Mouse (Mus musculus) heart, postnatal 0 days (tissue): ENCODE measurements around the gene Rnf2. TPM values are rescaled to one million over a fixed set of nuclear protein-coding genes. Genes with fewer than 3 reads are reported as not detected.
A peak's percentile ranks its signal among the peaks of the same experiment; 100 is the strongest.

Source experiments
- ATAC-seq: fragments of 200-750 bp; cut with Nextera tagmentation; 2 replicates; pipeline ENCODE4 v1.8.0; 2017; ENCODE audit warnings: low read depth, moderate number of reproducible peaks, moderate library complexity; ENCODE audit not compliant: insufficient read depth
- DNase-seq: peaks from one replicate; pipeline ENCODE4 v3.0.0-alpha.2; 2016; ENCODE audit warnings: low spot score
- H3K27ac ChIP-seq: fragments of 300-500 bp; sonication (generic); 2 replicates; pipeline ENCODE4 v1.5.1; 2014; ENCODE audit warnings: low read depth, mild to moderate bottlenecking
- H3K27me3 ChIP-seq: fragments of 300-500 bp; sonication (generic); 2 replicates; pipeline ENCODE4 v1.6.1; 2014; ENCODE audit warnings: low read length, mixed read lengths; ENCODE audit not compliant: control insufficient read depth, insufficient read depth
- H3K36me3 ChIP-seq: fragments of 300-500 bp; sonication (generic); replicated peaks from 2 replicates; pipeline ENCODE4 v1.6.1; 2014; ENCODE audit warnings: low read length, mixed read lengths; ENCODE audit not compliant: control insufficient read depth, insufficient read depth
- H3K4me1 ChIP-seq: fragments of 300-500 bp; sonication (generic); 2 replicates; pipeline ENCODE4 v1.6.1; 2014; ENCODE audit warnings: antibody characterized with exemption; ENCODE audit not compliant: control insufficient read depth, insufficient read depth
- H3K4me2 ChIP-seq: fragments of 300-500 bp; sonication (generic); 2 replicates; pipeline ENCODE4 v1.6.1; 2014; ENCODE audit warnings: low read depth, mild to moderate bottlenecking, low read length, moderate library complexity
- H3K4me3 ChIP-seq: fragments of 300-500 bp; sonication (generic); 2 replicates; pipeline ENCODE4 v1.5.1; 2014; ENCODE audit warnings: low read depth, low read length
- H3K9ac ChIP-seq: fragments of 300-500 bp; sonication (generic); replicated peaks from 2 replicates; pipeline ENCODE4 v1.6.1; 2014; ENCODE audit warnings: low read depth, low read length, mixed read lengths
- H3K9me3 ChIP-seq: fragments of 300-500 bp; sonication (generic); replicated peaks from 2 replicates; pipeline ENCODE4 v1.6.1; 2016; ENCODE audit warnings: low read length; ENCODE audit not compliant: control insufficient read depth
- CTCF ChIP-seq: IDR thresholded peaks from 2 replicates; pipeline ENCODE4 v1.5.1; 2016; ENCODE audit warnings: antibody characterized with exemption, control low read depth, low read depth
- EP300 ChIP-seq: IDR thresholded peaks from 2 replicates; pipeline ENCODE4 v1.6.1; 2016; ENCODE audit warnings: antibody characterized with exemption, low read depth
- WGBS: fragments of 180-500 bp; shearing (Covaris S2); extraction: QIAGEN DNeasy Blood & Tissue Kit; methylation state at CpG from one replicate; pipeline ENCODE4 v1.1.7; 2014; 5-methylcytosine and 5-hydroxymethylcytosine counted together
- polyA plus RNA-seq: library from polyadenylated mRNA; unstranded; fragments of >200 nt; fragmentation: Nextera tagmentation; extraction: Ambion mirVana; gene quantifications from 2 replicates; pipeline ENCODE4 v1.2.1, GENCODE M21; 2015
- total RNA-seq: library from RNA; depleted of rRNA; stranded (reverse); fragments of >200 nt; gene quantifications from 2 replicates; pipeline ENCODE4 v1.2.3, GENCODE M21; 2014; ENCODE audit warnings: low replicate concordance; rRNA removed

The Rnf2 gene
- total RNA-seq (50.6 and 127 TPM in 2 replicates), polyA plus RNA-seq (35.9 and 36.4 TPM in 2 replicates)

GRCm38 (mm10) chr1:151500531-151501361 lies at the start of gene Rnf2:
Gene Rnf2, minus strand, starts transcription at chr1:151500955.
- peak; percentile 97 for DNase-seq
- under 1% methylated on average over 84 of the region's 90 CpGs for WGBS

GRCm38 (mm10) chr1:151549794-151550193 lies 49.0 kb upstream of the Rnf2 start:
- ATAC-seq (no peak), DNase-seq (peak; percentile 23)
- Histone ChIP-seq H3K36me3 (no peaks in the 10 kb centered on the region), H3K27ac (no peak overlapping the region), H3K4me3 (no peak overlapping the region), H3K9ac (no peak overlapping the region), H3K27me3 (no peaks in the 10 kb centered on the region), H3K4me1 (no peaks in the 10 kb centered on the region), H3K9me3 (no peaks in the 10 kb centered on the region), H3K4me2 (no peak overlapping the region)
- WGBS = 70% methylated on average over 7 of the region's 7 CpGs
- TF ChIP-seq CTCF = no peak

More at GRCm38 (mm10) chr1:151500531-151501361, at the start of gene Rnf2:
- peak; percentile 97 for ATAC-seq
- peaks cover 20% of the 10 kb centered on the region for H3K4me1 ChIP-seq
- no peaks in the 10 kb centered on the region for H3K9me3 ChIP-seq
- H3K27ac ChIP-seq = peak within 1 kb of the TSS; percentile 97
- H3K36me3 ChIP-seq = no peaks in the 10 kb centered on the region
- TF ChIP-seq EP300 (0 out of 2 replicates have a peak, but pooled peaks have one; percentile 17), CTCF (0 out of 2 replicates have a peak, but pooled peaks have one; percentile 4)
- H3K4me3 ChIP-seq = peak within 1 kb of the TSS; percentile 79
- peak within 1 kb of the TSS; percentile 94 for H3K9ac ChIP-seq
- peak within 1 kb of the TSS; percentile 69 for H3K4me2 ChIP-seq
- H3K27me3 ChIP-seq = no peaks in the 10 kb centered on the region

GRCm38 (mm10) chr1:151548896-151549610 lies 48.3 kb upstream of the Rnf2 start:
- H3K36me3 ChIP-seq = no peaks in the 10 kb centered on the region
- DNase-seq (no peak), ATAC-seq (no peak)
- no peaks in the 10 kb centered on the region for H3K4me1 ChIP-seq
- no peak overlapping the region for H3K4me3 ChIP-seq
- no peak overlapping the region for H3K9ac ChIP-seq
- 68% methylated on average over 8 of the region's 8 CpGs for WGBS
- no peaks in the 10 kb centered on the region for H3K9me3 ChIP-seq
- TF ChIP-seq CTCF = no peak
- no peak for TF ChIP-seq EP300
- no peak overlapping the region for H3K27ac ChIP-seq
- no peak overlapping the region for H3K4me2 ChIP-seq
- no peaks in the 10 kb centered on the region for H3K27me3 ChIP-seq

GRCm38 (mm10) chr1:151545571-151545970 lies 44.8 kb upstream of the Rnf2 start:
- Histone ChIP-seq H3K27me3 (no peaks in the 10 kb centered on the region), H3K36me3 (no peaks in the 10 kb centered on the region), H3K9me3 (no peaks in the 10 kb centered on the region), H3K27ac (no peak overlapping the region), H3K4me1 (no peaks in the 10 kb centered on the region), H3K9ac (no peak overlapping the region), H3K4me2 (no peak overlapping the region), H3K4me3 (no peak overlapping the region)
- DNase-seq (no peak), ATAC-seq (no peak)
- WGBS = 79% methylated on average over 7 of the region's 7 CpGs
- TF ChIP-seq EP300 (no peak), CTCF (no peak)

- 65% methylated on average over 3 of the region's 3 CpGs for WGBS
- Histone ChIP-seq H3K4me2 (no peak overlapping the region), H3K9me3 (no peaks in the 10 kb centered on the region), H3K4me3 (no peak overlapping the region), H3K36me3 (no peaks in the 10 kb centered on the region), H3K27me3 (no peaks in the 10 kb centered on the region), H3K27ac (no peak overlapping the region), H3K9ac (no peak overlapping the region), H3K4me1 (no peaks in the 10 kb centered on the region)
- DNase-seq = no peak
- no peak for ATAC-seq
- no peak for TF ChIP-seq CTCF
- TF ChIP-seq EP300 = no peak
These were observed 43.8 kb upstream of the Rnf2 start for GRCm38 (mm10) chr1:151544581-151544980.
